Mouse (Mus musculus): Measurements from ENCODE around the gene St3gal5.
A peak's percentile ranks its signal among the peaks of the same experiment; 100 is the strongest.

The St3gal5 gene

DNA sequence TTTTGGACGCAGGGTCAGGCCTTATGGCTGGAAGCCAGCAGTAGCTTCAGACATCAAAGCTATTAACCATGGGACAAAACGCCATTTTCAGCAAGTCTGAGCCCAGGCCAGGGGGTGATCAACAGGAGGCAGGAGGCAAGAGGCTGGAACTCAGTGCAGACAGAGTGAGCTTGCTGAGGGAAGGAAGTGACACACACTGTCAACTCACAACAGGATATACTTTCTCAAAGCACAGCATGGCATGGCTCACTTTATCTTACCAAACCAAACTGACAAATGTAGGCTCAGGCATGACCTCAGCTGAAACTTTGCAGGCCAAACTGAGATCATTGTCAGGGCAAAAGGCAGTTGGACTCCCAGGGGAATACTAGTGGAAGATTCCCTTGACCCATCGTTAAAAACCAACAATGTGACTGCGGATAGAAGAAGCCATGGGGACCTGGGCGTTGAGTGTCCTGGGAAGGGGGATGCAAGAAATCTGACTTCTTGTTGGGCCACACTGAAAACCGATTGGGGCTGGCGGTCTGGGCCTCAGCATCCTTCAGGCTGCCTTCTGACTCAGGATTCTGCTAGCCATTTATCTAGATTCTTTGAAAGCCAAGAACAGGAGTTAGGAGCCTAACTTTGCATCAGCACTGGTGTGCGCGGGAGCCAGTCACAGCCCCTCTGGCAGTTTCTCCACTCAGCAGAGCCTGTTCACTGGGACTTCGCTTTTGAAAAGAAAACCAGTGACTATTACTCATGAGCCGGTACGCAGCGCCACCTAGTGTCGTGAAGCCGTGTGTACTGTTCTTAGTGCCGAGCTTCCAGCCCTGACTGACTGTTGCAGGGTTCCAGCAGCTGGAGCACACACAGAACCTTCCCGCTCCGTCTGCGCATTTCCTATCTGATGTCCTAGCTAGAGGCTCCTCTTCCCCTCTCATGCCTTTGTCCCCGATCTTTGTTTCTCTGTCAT is 67.2 kb downstream of the St3gal5 start:
- DNase-seq, result peak; percentile 83

- no peak for DNase-seq
Measured at GRCm38 (mm10) chr6:72165907-72166306, 68.5 kb downstream of the St3gal5 start.

DNA sequence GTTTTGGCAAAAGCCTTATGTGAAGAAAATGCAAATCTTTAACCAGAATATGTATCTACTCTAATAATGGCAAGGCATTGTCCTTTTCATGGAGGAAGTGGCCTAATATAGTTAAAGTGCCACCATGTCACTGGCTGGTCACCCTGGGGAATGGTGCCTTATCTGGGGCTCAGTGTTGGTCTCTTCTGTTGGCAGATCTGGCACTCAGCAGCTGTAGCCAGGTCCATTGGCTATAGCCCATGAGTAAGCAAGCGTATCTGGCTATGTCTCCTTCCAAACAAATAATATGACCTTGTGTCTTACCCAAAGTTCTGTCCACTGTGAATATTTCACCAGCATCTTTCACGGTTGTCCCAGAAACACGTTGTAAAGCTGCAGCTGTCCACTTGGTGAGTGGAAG is 74.0 kb downstream of the St3gal5 start:
- no peak for DNase-seq

- DNase-seq, result no peak
Measured at GRCm38 (mm10) chr6:72173350-72173749, 76.0 kb downstream of the St3gal5 start.

DNA sequence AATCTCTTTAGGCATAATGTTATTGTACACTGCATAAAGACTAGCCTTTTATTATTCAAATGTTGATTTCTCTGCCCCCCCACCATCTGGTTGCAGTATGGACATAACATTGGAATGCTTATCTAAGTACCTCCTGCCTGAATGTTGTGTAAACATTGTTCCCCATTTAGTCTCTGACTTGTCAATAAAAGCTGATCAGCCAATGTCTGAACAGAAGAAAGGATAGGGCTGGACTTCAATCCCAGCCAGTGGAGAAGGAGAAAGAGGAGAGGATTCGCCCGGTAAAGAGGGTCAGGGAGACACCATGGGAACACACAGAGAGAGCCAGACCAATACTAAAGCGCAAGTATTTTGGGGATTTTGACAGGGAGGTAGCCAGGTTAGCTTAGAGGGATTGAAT is 78.0 kb downstream of the St3gal5 start:
- no peak for DNase-seq

GRCm38 (mm10) chr6:72176004-72176403 is 78.6 kb downstream of the St3gal5 start:
- no peak for DNase-seq

DNA sequence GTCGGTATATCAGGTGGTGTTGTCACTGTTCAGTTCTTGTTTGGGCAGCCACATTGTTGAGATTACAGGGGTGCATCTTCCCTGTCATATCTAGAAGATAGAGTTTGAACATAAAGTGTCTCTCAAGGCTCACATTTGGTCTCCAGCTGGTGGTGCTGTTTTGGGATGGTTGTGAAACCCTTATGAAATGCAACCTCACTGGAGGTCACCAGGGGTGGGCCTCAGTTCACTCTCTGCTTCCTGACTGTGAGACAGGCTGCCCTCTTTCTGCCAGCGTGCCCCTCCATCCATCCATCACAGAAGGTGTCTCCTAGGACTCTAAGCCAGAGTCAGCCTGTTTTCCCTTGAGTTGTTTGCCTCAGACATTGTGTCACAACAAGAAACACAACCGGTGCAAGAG is 80.0 kb downstream of the St3gal5 start:
- DNase-seq, result no peak

DNA sequence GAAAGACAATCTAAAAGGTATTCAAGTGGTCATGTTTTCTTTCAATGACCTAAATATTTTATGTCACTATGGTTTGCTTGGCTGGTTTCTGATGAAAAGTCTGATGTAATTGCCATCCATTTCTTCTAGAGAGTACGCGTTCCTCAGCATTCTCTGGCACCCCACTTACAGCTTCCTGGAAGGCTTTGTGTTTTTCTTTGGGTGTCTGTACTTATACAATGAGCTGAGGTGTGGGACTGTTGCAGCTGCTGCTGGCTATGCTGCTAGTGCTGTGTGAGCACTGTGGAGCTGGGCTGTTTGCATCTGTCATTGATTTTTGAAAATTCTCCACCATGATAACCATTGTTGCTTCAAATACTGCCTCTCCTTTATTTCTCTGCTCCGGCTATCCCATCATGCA is 81.6 kb downstream of the St3gal5 start:
- DNase-seq, result no peak

DNA sequence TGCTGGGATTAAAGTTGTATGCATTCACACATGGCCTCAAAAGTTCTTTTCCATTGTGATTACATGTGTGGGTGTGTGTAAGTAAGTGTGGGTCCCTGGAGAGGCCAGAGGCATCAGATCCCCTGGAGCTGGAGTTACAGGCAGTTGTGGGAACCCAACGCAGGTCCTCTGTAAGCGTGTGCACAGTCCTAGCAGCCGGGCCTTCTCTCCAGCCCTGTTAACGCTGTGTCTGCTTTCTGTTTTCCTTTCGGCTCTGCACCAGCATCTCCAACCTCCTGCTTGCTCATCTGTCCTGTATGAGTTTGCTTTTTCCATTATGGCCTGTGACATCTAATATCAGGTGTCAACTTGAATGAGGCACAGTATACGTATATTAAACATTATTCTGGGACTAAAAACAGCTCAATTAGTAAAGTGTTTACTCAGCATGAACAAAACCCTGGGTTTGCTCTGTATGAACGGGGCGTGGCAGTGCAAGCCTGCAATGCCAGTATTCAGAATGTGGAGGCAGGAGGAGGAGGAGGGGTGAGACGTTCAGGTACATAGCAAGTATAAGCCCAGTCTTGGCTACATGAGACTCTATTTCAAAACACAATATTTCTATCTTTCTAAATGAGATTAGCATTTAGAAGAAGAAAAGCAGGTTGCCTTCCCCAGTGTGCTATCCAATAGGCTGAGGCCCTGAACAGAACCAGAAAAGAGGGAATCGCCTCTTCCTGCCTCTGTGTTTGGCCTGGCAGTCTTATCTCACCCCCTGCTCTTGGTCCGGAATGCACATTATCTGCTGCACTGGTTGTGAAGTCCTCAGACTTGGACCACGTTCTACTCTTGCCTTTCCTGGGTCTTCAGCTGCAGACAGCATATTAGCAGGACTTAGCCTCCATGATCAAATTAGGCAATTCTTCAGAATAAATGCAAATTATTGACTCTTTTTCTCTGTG is 82.4 kb downstream of the St3gal5 start:
- DNase-seq, result no peak

- no peak for DNase-seq
Measured at GRCm38 (mm10) chr6:72184576-72184975, 87.2 kb downstream of the St3gal5 start.

DNA sequence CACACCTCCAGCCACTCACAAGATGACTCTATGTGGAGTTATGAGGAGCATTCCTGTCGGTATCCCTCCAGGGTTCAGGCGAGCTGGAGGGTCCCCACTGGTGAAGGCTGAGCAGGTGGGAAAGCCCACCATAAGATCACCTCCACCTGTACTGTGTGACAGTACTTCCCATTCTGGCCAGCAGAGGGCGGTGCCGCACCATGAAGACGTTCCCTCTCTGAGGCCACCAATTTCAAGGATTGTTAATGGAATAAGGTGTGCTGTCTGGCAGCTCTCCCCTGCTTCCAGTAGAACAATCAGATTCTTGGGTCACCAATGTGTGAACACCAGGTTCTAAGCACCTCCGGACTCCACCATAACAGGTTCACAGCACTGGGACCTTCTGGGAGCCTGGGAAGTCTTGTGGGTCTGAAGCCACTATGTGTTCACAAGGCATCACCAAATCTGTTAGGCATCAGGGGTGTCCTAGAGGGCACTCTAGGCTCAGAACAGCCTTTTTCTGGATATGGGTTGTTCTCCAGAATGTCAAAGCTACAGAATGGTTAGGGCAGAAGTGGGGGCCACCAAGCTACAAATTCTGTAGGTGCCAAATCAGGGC is 88.6 kb downstream of the St3gal5 start:
- DNase-seq, result peak; percentile 78

GRCm38 (mm10) chr6:72186809-72187208 is 89.4 kb downstream of the St3gal5 start:
- DNase-seq, result no peak

DNA sequence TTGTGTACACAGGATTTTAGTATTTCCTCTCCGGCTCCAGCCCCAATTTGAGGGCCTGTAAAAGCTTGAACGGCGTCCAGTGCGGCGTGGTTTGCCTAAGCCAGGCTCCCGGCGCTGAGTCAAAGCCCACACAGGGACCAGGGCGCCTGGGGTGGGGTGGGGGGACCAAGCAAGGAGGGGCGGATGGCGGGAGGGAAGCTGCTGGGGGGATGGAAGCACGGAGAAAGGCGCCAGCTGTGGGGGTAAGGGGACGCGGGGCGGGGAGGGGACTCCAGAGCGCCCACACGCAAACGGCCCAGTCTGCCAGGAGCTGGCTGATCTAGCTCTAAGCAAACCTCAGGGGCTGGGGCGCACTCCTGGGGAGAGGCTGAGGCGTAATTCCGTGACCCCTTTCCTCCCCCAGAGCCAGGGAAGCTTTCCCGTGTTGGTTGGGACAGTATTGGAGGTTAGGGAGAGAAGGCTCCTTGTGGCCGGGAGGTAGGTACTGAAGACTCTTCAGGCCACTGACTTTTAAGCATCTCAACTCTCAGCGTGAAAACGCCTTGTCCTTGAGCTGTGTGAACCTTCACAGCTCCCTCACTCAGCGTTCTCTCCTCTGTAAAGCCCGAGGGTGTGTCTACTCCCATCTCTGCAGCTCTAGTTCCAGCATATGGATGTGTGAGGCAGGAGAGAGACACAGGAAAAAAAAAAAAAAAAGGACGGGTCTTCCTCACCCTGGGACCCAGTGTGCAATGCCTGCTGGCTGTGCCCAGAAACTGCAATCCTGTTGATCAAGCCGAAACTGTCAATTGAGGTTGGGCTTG is 91.9 kb downstream of the St3gal5 start:
- no peak for DNase-seq

GRCm38 (mm10) chr6:72190120-72190519 is 92.7 kb downstream of the St3gal5 start:
- DNase-seq, result no peak

- DNase-seq, result peak; percentile 14
Measured at GRCm38 (mm10) chr6:72190577-72190976, 93.2 kb downstream of the St3gal5 start.

- DNase-seq, result no peak
Measured at GRCm38 (mm10) chr6:72196660-72197059, 99.3 kb downstream of the St3gal5 start.

- no peak for DNase-seq
Measured at GRCm38 (mm10) chr6:72197515-72197914, 100.1 kb downstream of the St3gal5 start.

DNA sequence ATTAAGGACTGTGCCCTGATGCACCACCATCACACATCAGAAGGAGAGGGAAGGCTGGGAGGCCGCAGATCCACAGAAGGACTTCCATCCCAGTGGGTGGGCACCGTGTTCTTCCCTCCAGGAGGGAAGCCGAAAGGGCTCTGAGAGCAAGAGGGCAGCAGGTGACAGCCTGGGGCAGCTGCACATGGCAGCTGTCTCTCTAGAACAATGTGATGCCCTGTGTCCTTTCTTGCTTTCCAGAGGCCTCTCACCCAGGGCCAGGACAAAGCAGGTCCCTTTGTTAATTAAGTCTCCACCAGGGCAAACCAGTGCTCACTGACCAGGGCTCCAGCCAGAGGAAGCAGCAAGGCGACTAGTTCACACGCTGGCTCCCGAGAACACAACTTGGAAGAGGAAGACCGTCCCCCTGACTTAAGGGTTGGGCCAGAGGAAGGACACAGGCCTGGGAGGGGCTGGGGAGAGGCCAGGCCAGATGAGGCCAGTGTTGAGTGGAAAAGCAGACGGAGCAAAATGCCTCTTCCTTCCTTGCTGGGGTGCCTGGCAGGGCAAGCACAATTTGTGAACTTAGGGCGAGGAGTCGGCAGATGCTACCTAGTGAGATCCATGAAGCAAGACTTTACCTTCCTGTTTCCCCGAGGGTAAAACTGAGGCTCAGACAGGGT is 103.3 kb downstream of the St3gal5 start:
- DNase-seq, result no peak

GRCm38 (mm10) chr6:72202732-72203131 is 105.3 kb downstream of the St3gal5 start:
- DNase-seq, result no peak

DNA sequence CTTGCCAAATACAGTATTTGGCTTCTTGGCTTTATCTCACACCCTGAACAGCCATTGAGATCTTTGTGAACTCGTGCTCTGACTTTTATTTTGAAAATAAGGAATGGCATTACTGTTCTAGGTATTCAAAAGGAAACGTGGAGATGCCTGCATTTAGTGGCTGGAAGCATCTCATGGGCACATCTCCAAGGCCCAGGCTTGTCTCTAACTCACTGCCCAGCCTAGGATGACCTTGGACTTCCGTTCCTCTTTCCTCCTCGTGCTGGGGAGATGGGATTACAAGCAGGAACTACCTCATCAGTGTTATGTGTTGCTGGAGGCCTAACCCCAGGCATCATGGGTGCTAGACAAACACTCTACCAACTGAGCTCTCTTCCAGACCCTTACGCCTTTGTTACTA is 105.9 kb downstream of the St3gal5 start:
- no peak for DNase-seq

Measured in thymus, postnatal 25 days (tissue).